Mouse (Mus musculus) C2C12 (cell line): ENCODE results near the gene Sptbn1. TPM values are rescaled to one million over a fixed set of nuclear protein-coding genes. Genes with fewer than 3 reads are reported as not detected.
A peak's percentile ranks its signal among the peaks of the same experiment; 100 is the strongest.

ENCODE experiments used
- H3K27me3 ChIP-seq: one replicate; pipeline ENCODE4 v1.6.1; 2011; ENCODE audit not compliant: control insufficient read depth, insufficient read depth, insufficient read length
- H3K36me3 ChIP-seq: one replicate; pipeline ENCODE4 v1.6.1; 2011; ENCODE audit not compliant: control insufficient read depth, insufficient read depth
- H3K4me3 ChIP-seq: one replicate; pipeline ENCODE4 v1.5.1; 2011; ENCODE audit warnings: mild to moderate bottlenecking, control low read depth; ENCODE audit not compliant: poor library complexity, insufficient read depth, severe bottlenecking
- H3K79me2 ChIP-seq: one replicate; pipeline ENCODE4 v1.6.1; 2011; ENCODE audit not compliant: control insufficient read depth, insufficient read depth
- H3K79me3 ChIP-seq: one replicate; pipeline ENCODE4 v1.6.1; 2011; ENCODE audit warnings: low read depth, control low read depth
- H3ac ChIP-seq: one replicate; pipeline ENCODE3; 2011; ENCODE audit warnings: low read depth; ENCODE audit not compliant: control insufficient read depth, insufficient read length
- CEBPB ChIP-seq: IDR thresholded peaks from one replicate; pipeline ENCODE4 v1.6.1; 2011; ENCODE audit warnings: low read depth, mild to moderate bottlenecking, control low read depth, moderate library complexity
- CTCF ChIP-seq: IDR thresholded peaks from one replicate; pipeline ENCODE4 v1.5.1; 2011; ENCODE audit not compliant: control insufficient read depth, insufficient read depth, insufficient read length
- FOSL1 ChIP-seq: IDR thresholded peaks from one replicate; pipeline ENCODE4 v1.8.0; 2011; ENCODE audit warnings: mild to moderate bottlenecking, low read length; ENCODE audit not compliant: poor library complexity, insufficient read depth, severe bottlenecking
- MAX ChIP-seq: IDR thresholded peaks from one replicate; pipeline ENCODE4 v1.6.1; 2011; ENCODE audit warnings: mild to moderate bottlenecking, control low read depth
- MYOD1 ChIP-seq: IDR thresholded peaks from one replicate; pipeline ENCODE4 v1.6.1; 2011; ENCODE audit warnings: low read depth; ENCODE audit not compliant: control insufficient read depth, insufficient read length
- MYOG ChIP-seq: IDR thresholded peaks from one replicate; pipeline ENCODE4 v1.6.1; 2011; ENCODE audit not compliant: control insufficient read depth, insufficient read length; ENCODE audit errors: extremely low read depth
- USF1 ChIP-seq: IDR thresholded peaks from one replicate; pipeline ENCODE4 v1.6.1; 2011; ENCODE audit warnings: low read depth, mild to moderate bottlenecking, control low read depth, moderate library complexity
- polyA plus RNA-seq: library from polyadenylated mRNA; unstranded; fragments of >200 nt; fragmentation: generic; extraction: Trizol; gene quantifications from one replicate; pipeline ENCODE4 v1.2.1, GENCODE M21; 2012; ENCODE audit warnings: missing spikeins

The Sptbn1 gene
- polyA plus RNA-seq, 1 experiment, result 50.2 TPM

- TF ChIP-seq MYOD1 (peak; percentile 41), FOSL1 (peak; percentile 67), CTCF (no peak), USF1 (no peak)
- no peak overlapping the region for H3ac ChIP-seq
- H3K4me3 ChIP-seq, result no peak overlapping the region
- peaks cover 23% of the 10 kb centered on the region for H3K79me3 ChIP-seq
- no peaks in the 10 kb centered on the region for H3K27me3 ChIP-seq
- H3K36me3 ChIP-seq, result peaks cover 21% of the 10 kb centered on the region
- peaks cover 72% of the 10 kb centered on the region for H3K79me2 ChIP-seq
Observed at GRCm38 (mm10) chr11:30211663-30212416, 56.1 kb downstream of the Sptbn1 start.

- TF ChIP-seq MYOD1, result peak; percentile 85
- TF ChIP-seq MYOG, result no peak
- peaks cover 78% of the 10 kb centered on the region for H3K79me2 ChIP-seq
- H3K79me3 ChIP-seq, result peaks cover 30% of the 10 kb centered on the region
- H3K27me3 ChIP-seq, result no peaks in the 10 kb centered on the region
- H3K36me3 ChIP-seq, result peaks cover 14% of the 10 kb centered on the region
- no peak overlapping the region for H3ac ChIP-seq
- H3K4me3 ChIP-seq, result no peak overlapping the region
Observed at GRCm38 (mm10) chr11:30211141-30211540, 56.8 kb downstream of the Sptbn1 start.

- Histone ChIP-seq H3K79me3 (peaks cover 35% of the 10 kb centered on the region), H3K27me3 (no peaks in the 10 kb centered on the region), H3ac (no peak overlapping the region), H3K4me3 (no peak overlapping the region), H3K79me2 (peaks cover 87% of the 10 kb centered on the region), H3K36me3 (peaks cover 16% of the 10 kb centered on the region)
- TF ChIP-seq CTCF (no peak), USF1 (no peak), MYOD1 (no peak)
Observed at GRCm38 (mm10) chr11:30210100-30210811, 57.7 kb downstream of the Sptbn1 start.

GRCm38 (mm10) chr11:30209495-30209894, 58.5 kb downstream of the Sptbn1 start:
- H3K79me2 ChIP-seq, result peaks cover 87% of the 10 kb centered on the region
- no peak overlapping the region for H3ac ChIP-seq
- no peaks in the 10 kb centered on the region for H3K27me3 ChIP-seq
- H3K4me3 ChIP-seq, result no peak overlapping the region
- peaks cover 35% of the 10 kb centered on the region for H3K79me3 ChIP-seq
- peaks cover 19% of the 10 kb centered on the region for H3K36me3 ChIP-seq
- TF ChIP-seq MYOD1, result no peak
- peak; percentile 84 for TF ChIP-seq MAX
- TF ChIP-seq USF1, result peak; percentile 53

GRCm38 (mm10) chr11:30204398-30204797, 63.6 kb downstream of the Sptbn1 start:
- H3K36me3 ChIP-seq, result peaks cover 60% of the 10 kb centered on the region
- H3K27me3 ChIP-seq, result no peaks in the 10 kb centered on the region
- no peak overlapping the region for H3ac ChIP-seq
- peaks cover 81% of the 10 kb centered on the region for H3K79me2 ChIP-seq
- TF ChIP-seq USF1, result no peak
- peaks cover 38% of the 10 kb centered on the region for H3K79me3 ChIP-seq
- H3K4me3 ChIP-seq, result no peak overlapping the region

GRCm38 (mm10) chr11:30200391-30200790, 67.6 kb downstream of the Sptbn1 start:
- H3K79me3 ChIP-seq, result peaks cover 15% of the 10 kb centered on the region
- TF ChIP-seq CEBPB (no peak), FOSL1 (no peak), USF1 (no peak), MYOD1 (no peak), CTCF (no peak), MYOG (no peak), MAX (no peak)
- peaks cover 64% of the 10 kb centered on the region for H3K79me2 ChIP-seq
- peaks cover 46% of the 10 kb centered on the region for H3K36me3 ChIP-seq
- no peak overlapping the region for H3K4me3 ChIP-seq
- no peaks in the 10 kb centered on the region for H3K27me3 ChIP-seq
- H3ac ChIP-seq, result no peak overlapping the region
